Mouse (Mus musculus): Measurements from ENCODE around the gene 2310009B15Rik. TPM values are rescaled to one million over a fixed set of nuclear protein-coding genes. Genes with fewer than 3 reads are reported as not detected.
A peak's percentile ranks its signal among the peaks of the same experiment; 100 is the strongest.

2310009B15Rik gene
- polyA plus RNA-seq, 1 experiment = 20.2 TPM

DNA sequence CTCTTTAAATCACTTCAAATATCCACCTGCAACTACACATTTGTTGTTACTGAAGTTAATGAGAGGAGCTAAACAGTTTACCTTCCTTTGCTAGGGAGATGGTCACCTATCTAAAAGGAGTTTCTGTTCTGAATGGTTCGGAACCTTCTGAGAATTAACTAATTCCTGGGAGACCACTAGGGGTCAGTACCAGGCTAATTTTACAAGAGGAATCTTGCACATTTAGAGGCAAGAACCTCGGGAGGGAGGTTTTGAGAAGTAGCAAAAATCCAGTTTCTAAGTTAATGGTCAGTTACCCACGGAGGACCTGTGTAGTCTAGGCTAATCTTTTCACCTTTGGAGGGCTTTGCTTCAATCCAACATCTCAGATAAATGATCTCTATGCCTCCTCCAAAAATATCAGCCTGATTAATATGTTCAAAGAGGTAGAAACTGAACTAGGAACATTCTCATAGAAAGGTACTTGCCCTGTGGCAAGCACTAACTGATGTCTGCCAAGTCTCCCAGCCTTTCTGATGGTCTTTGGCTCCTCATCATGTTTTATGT, 21.2 kb downstream of the 2310009B15Rik start:
- DNase-seq = no peak
- Histone ChIP-seq H3K4me1 (ENCODE audit: control insufficient read depth, insufficient read depth, low read length) (no peaks in the 10 kb centered on the region), H3K4me3 (replicated peaks; ENCODE audit: extremely low read depth, low read depth, low read length) (no peak overlapping the region)
- 2% methylated on average over 3 of the region's 3 CpGs for WGBS
- TF ChIP-seq CTCF (IDR thresholded peaks at IDR 0.05; ENCODE audit: insufficient read depth, low read length) = no peak
- TF ChIP-seq POLR2A (IDR thresholded peaks at IDR 0.05; ENCODE audit: borderline replicate concordance, extremely low read depth, low read depth, low read length) = no peak

DNA sequence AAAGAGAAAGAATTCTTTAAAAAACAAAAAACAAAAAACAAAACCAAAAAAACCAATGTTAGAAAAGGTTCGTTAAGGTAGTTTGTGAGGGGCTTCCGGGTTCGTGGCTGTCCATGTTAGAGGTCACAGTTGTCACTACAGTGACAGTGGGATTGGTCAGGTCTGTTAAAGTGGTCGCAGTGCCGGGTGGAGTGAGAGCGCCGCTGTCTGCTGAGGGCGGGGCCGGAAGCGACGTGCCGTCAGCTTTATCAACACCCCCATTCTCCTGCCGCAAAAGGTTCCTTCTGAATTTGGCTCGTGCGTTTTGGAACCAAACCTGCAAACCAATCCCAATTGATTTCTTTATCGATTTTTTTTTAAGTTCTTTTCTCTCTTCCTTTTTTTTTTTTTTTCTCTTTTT, 25.3 kb downstream of the 2310009B15Rik start:
- no peaks in the 10 kb centered on the region for H3K4me1 ChIP-seq (ENCODE audit: control insufficient read depth, insufficient read depth, low read length)
- DNase-seq = no peak
- WGBS = 3% methylated on average over 16 of the region's 16 CpGs
- no peak overlapping the region for H3K4me3 ChIP-seq (replicated peaks; ENCODE audit: extremely low read depth, low read depth, low read length)
- no peak for TF ChIP-seq CTCF (IDR thresholded peaks at IDR 0.05; ENCODE audit: insufficient read depth, low read length)
- no peak for TF ChIP-seq POLR2A (IDR thresholded peaks at IDR 0.05; ENCODE audit: borderline replicate concordance, extremely low read depth, low read depth, low read length)

DNA sequence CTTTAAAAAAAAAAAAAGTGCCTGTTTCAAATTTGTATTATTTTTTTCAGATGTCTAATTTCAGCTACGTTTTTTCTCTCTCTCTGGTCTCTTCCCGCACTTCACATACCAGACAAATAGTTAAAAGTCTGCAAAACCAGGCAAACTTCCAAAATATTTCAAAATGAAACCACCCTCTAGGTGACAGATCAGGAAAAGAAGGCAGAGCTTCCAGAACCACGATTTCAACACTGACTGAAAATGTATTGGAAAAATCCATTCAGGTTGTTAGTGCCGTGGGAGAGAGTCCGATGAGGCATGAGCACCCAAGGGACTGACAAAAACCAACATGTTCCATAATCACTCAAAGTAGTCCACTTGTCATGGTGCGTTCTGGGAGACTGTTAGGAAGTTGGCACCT, 29.8 kb downstream of the 2310009B15Rik start:
- DNase-seq = no peak
- Histone ChIP-seq H3K4me1 (ENCODE audit: control insufficient read depth, insufficient read depth, low read length) (peaks cover 4% of the 10 kb centered on the region), H3K4me3 (replicated peaks; ENCODE audit: extremely low read depth, low read depth, low read length) (no peak overlapping the region)
- WGBS = 46% methylated on average over 6 of the region's 6 CpGs
- TF ChIP-seq POLR2A (IDR thresholded peaks at IDR 0.05; ENCODE audit: borderline replicate concordance, extremely low read depth, low read depth, low read length) (no peak), CTCF (IDR thresholded peaks at IDR 0.05; ENCODE audit: insufficient read depth, low read length) (no peak)

DNA sequence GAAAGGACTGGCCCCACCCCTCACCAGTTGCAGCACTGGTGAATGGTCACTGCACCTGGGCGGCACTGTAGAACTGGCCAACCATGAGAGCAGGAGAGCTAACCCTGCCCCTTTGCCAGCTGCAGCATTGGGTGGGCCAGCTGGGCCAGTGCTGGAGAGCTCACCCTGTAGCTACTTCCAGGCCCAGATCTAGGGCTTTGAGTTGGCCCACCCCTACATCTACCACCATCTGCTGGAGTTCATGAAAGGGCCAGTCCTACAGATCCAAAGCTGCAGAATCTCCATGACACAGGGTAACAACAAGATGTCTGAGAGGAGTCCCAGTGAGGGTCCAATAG, 33.7 kb downstream of the 2310009B15Rik start:
- DNase-seq = no peak
- Histone ChIP-seq H3K4me1 (ENCODE audit: control insufficient read depth, insufficient read depth, low read length) (peaks cover 4% of the 10 kb centered on the region), H3K4me3 (replicated peaks; ENCODE audit: extremely low read depth, low read depth, low read length) (no peak overlapping the region)
- TF ChIP-seq CTCF (IDR thresholded peaks at IDR 0.05; ENCODE audit: insufficient read depth, low read length) (no peak), POLR2A (IDR thresholded peaks at IDR 0.05; ENCODE audit: borderline replicate concordance, extremely low read depth, low read depth, low read length) (no peak)
- 90% methylated on average over 1 of the region's 1 CpGs for WGBS

DNA sequence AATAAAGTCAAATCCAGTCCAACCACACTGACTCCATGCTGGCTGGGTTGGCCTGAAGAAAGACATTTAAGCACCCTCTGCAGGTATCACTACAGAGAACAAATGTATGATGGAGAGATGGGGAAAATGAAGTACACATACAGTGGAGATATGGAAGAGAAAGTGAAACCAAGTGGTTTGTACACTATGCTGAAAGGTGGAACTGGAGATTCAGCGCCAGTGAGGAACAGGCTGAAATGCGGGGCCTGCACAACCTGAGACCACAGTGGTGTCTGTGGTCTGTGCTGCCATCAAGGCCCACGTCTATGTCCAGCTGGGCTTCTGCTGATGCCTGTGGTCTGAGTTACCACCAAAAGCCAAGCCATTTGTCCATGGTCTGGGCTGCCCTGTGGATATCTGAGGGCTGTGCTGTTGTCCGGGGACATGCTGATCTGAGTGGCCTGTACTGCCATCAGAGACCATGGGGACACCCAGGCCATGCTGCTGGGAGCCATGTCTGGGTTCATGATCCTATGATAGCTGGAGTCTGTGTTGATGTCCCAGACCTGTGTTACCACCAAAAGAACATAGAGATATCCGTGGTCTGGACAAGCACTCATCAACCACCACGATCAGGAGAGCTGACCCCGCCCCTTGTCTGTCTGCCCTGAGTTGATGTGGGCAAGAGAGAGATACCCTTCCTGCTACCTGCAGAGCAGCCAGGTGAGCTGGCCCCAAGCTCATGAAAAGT, 34.2 kb downstream of the 2310009B15Rik start:
- TF ChIP-seq POLR2A (IDR thresholded peaks at IDR 0.05; ENCODE audit: borderline replicate concordance, extremely low read depth, low read depth, low read length) (no peak), CTCF (IDR thresholded peaks at IDR 0.05; ENCODE audit: insufficient read depth, low read length) (no peak)
- H3K4me1 ChIP-seq (ENCODE audit: control insufficient read depth, insufficient read depth, low read length) = peaks cover 4% of the 10 kb centered on the region
- no peak for DNase-seq
- WGBS = 84% methylated on average over 7 of the region's 7 CpGs
- peak overlapping the region; percentile 29 for H3K4me3 ChIP-seq (replicated peaks; ENCODE audit: extremely low read depth, low read depth, low read length)

Other genes starting within 250 kb of the 2310009B15Rik start
- gene Nek7, start 236.7 kb downstream of the 2310009B15Rik start, polyA plus RNA-seq (2012; rRNA removed) = 13.6 and 17.3 TPM in 2 replicates
- gene Lhx9, start 8.3 kb downstream of the 2310009B15Rik start, polyA plus RNA-seq (2012; rRNA removed) = not detected in 2 replicates
- gene Dennd1b, start 106.6 kb upstream of the 2310009B15Rik start, polyA plus RNA-seq (2012; rRNA removed) = 4.7 and 7.3 TPM in 2 replicates

Data from lung, adult 2 months (tissue).